Mouse (Mus musculus) liver, postnatal 0 days (tissue): Measurements from ENCODE around the gene Dlk1.

Experiments
- CTCF ChIP-seq: sonication (generic); IDR thresholded peaks from 2 replicates; pipeline ENCODE4 v1.5.1; 2016; ENCODE audit warnings: antibody characterized with exemption, low read depth
- EP300 ChIP-seq: IDR thresholded peaks from 2 replicates; pipeline ENCODE4 v1.6.1; 2016; ENCODE audit warnings: antibody characterized with exemption, low read depth, mild to moderate bottlenecking

DNA sequence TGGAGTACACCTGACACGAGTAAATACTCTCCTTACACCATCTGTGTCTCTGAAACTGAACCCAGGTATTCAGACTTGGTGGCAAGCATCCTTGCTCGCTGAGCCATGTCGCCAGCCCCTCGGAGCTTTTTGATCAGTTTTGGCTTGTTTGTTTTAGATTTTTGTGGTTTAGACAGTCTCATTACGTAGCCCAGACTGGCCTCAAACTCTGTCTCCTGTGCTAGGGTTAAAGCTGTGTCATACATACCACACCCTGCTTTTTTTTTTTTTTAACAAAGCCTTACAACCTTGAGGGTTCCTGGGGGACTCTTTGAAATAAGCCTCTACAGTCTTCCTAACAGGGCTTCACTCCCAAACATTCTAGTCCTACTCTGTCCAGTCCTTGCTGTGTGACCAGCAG lies 7.6 kb upstream of the Dlk1 start:
- no peak for TF ChIP-seq CTCF
- TF ChIP-seq EP300, result no peak
